Mouse (Mus musculus) neural tube, embryonic 14.5 days (tissue): ENCODE measurements around the gene Nedd9. TPM values are rescaled to one million over a fixed set of nuclear protein-coding genes. Genes with fewer than 3 reads are reported as not detected.

ENCODE experiments used
- ATAC-seq: fragments of 200-750 bp; cut with Nextera tagmentation; 2 replicates; pipeline ENCODE4 v1.8.0; 2017; ENCODE audit warnings: low read depth, mild to moderate bottlenecking, moderate TSS enrichment, moderate library complexity
- H3K27ac ChIP-seq: fragments of 300-500 bp; sonication (generic); 2 replicates; pipeline ENCODE4 v1.5.1; 2014; ENCODE audit warnings: low read depth, mild to moderate bottlenecking, control low read depth, low read length, moderate library complexity, mixed read lengths
- H3K27me3 ChIP-seq: fragments of 300-500 bp; sonication (generic); 2 replicates; pipeline ENCODE4 v1.6.1; 2014; ENCODE audit warnings: low read length; ENCODE audit not compliant: control insufficient read depth, insufficient read depth
- H3K36me3 ChIP-seq: fragments of 300-500 bp; sonication (generic); 2 replicates; pipeline ENCODE4 v1.6.1; 2014; ENCODE audit warnings: low read length, mixed read lengths; ENCODE audit not compliant: control insufficient read depth, insufficient read depth
- H3K4me1 ChIP-seq: fragments of 300-500 bp; sonication (generic); 2 replicates; pipeline ENCODE4 v1.6.1; 2014; ENCODE audit warnings: low read length; ENCODE audit not compliant: control insufficient read depth, insufficient read depth
- H3K4me2 ChIP-seq: fragments of 300-500 bp; sonication (generic); 2 replicates; pipeline ENCODE4 v1.6.1; 2014; ENCODE audit warnings: mild to moderate bottlenecking, low read depth, low read length, control low read depth
- H3K4me3 ChIP-seq: fragments of 300-500 bp; sonication (generic); 2 replicates; pipeline ENCODE4 v1.5.1; 2014; ENCODE audit warnings: low read depth, low read length, control low read depth, mixed read lengths
- H3K9ac ChIP-seq: fragments of 300-500 bp; sonication (generic); replicated peaks from 2 replicates; pipeline ENCODE4 v1.6.1; 2014; ENCODE audit warnings: low read depth, mild to moderate bottlenecking, control low read depth, low read length, mixed read lengths
- H3K9me3 ChIP-seq: fragments of 300-500 bp; sonication (generic); 2 replicates; pipeline ENCODE4 v1.6.1; 2016; ENCODE audit warnings: low read length; ENCODE audit not compliant: control insufficient read depth
- WGBS: fragments of 180-500 bp; shearing (Covaris S2); extraction: QIAGEN DNeasy Blood & Tissue Kit; methylation state at CpG from one replicate; pipeline ENCODE4 v1.1.7; 2014; 5-methylcytosine and 5-hydroxymethylcytosine counted together
- polyA plus RNA-seq: library from polyadenylated mRNA; unstranded; fragments of >200 nt; fragmentation: Nextera tagmentation; extraction: Ambion mirVana; gene quantifications from 2 replicates; pipeline ENCODE4 v1.2.1, GENCODE M21; 2014

Gene Nedd9
- polyA plus RNA-seq, 1 experiment from 2014 or later, result 15.1 TPM

DNA sequence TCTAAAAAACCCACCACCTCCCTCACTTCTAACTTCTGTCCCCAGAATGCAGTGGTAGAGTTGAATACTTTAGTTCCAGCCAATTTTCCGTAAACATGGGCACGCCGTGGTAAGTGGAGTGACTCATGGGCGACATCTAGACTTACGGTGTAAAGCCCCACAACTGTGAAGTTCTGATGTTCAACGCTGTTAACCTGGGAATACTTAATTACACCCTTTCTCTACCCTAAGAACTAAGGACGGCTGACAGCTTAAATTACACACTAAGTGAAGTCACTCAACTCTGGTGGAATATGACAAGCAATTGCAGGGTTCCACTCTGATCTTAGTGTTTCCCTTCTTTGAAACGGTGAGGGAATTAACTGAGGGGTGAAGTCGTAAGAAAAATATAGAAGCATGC is 122.9 kb downstream of the Nedd9 start:
- Histone ChIP-seq H3K4me2 (no peak overlapping the region), H3K27ac (no peak overlapping the region), H3K27me3 (no peaks in the 10 kb centered on the region), H3K36me3 (no peaks in the 10 kb centered on the region), H3K4me3 (no peak overlapping the region), H3K9me3 (no peaks in the 10 kb centered on the region), H3K9ac (no peak overlapping the region), H3K4me1 (no peaks in the 10 kb centered on the region)
- 76% methylated on average over 9 of the region's 9 CpGs for WGBS
- no peak for ATAC-seq

DNA sequence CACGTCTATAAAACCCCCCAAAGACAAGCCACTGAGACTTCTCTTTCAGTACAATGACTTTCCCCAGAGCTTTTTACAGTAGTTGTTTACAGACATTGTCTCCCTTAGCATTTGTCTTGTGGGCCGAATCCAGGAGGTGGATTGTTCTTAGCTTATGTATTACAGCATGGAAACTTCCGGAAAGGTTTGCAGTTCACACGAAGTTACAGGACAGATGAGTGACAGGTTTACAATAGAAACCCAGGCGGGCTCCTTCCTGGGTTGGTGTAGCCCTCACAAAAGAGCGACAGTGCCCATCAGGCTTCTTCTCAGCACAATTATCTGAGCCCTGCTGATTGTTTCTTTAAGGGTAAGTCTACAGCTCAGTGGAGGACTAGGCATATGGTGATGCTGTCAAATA is 124.3 kb downstream of the Nedd9 start:
- Histone ChIP-seq H3K36me3 (no peaks in the 10 kb centered on the region), H3K27ac (no peak overlapping the region), H3K4me3 (no peak overlapping the region), H3K9ac (no peak overlapping the region), H3K27me3 (no peaks in the 10 kb centered on the region), H3K4me1 (no peaks in the 10 kb centered on the region), H3K4me2 (no peak overlapping the region), H3K9me3 (no peaks in the 10 kb centered on the region)
- WGBS, result 60% methylated on average over 6 of the region's 6 CpGs
- ATAC-seq, result no peak

DNA sequence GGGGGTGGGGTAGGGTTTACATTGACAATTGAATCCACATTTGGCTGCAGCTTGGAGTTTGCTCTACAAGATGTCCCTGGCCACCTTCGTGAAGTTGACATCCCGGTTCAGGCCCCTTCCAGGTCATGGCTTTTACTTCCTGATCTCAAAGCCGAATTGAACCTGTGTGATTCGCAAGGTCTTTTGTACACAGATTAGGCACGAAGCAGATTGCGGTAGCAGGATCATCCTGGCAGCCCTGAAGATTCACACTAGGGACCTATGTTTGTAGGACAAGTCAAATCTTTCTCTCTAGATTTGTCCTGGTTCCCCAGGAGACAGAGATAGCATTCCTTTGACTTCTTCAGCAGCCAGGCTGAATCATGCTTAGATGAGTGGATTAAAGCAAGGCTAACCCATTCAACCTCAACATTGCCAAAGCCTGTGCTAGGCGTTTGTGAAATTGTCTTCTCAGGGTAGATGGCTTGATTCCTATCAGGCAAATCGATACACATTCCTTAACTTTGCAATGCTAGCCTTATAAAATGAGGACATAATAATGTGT is 126.8 kb downstream of the Nedd9 start:
- no peak for ATAC-seq
- WGBS, result 24% methylated on average over 8 of the region's 8 CpGs
- no peaks in the 10 kb centered on the region for H3K27me3 ChIP-seq
- no peak overlapping the region for H3K27ac ChIP-seq
- no peak overlapping the region for H3K9ac ChIP-seq
- H3K36me3 ChIP-seq, result no peaks in the 10 kb centered on the region
- no peaks in the 10 kb centered on the region for H3K9me3 ChIP-seq
- no peak overlapping the region; the same call in 1 of the 2 replicates for H3K4me2 ChIP-seq
- no peak overlapping the region for H3K4me3 ChIP-seq
- H3K4me1 ChIP-seq, result peaks cover 12% of the 10 kb centered on the region

GRCm38 (mm10) chr13:41359330-41360215 is 127.6 kb downstream of the Nedd9 start:
- no peaks in the 10 kb centered on the region for H3K27me3 ChIP-seq
- WGBS, result under 1% methylated on average over 16 of the region's 16 CpGs
- peak overlapping the region; percentile 7 for H3K27ac ChIP-seq
- H3K36me3 ChIP-seq, result no peaks in the 10 kb centered on the region
- no peaks in the 10 kb centered on the region for H3K9me3 ChIP-seq
- peaks cover 18% of the 10 kb centered on the region for H3K4me1 ChIP-seq
- peak overlapping the region; percentile 62 for H3K4me2 ChIP-seq
- no peak overlapping the region; the same call in 1 of the 2 replicates for H3K9ac ChIP-seq
- peak overlapping the region; percentile 53 for H3K4me3 ChIP-seq
- peak; percentile 16; the same call in 1 of the 2 replicates for ATAC-seq

GRCm38 (mm10) chr13:41358480-41359180 is 128.5 kb downstream of the Nedd9 start:
- peak; percentile 99 for ATAC-seq

GRCm38 (mm10) chr13:41358009-41358408 is 129.2 kb downstream of the Nedd9 start:
- peak overlapping the region; percentile 53 for H3K4me3 ChIP-seq
- H3K9ac ChIP-seq, result peak overlapping the region; percentile 56
- peak overlapping the region; percentile 62 for H3K4me2 ChIP-seq
- no peaks in the 10 kb centered on the region for H3K36me3 ChIP-seq
- no peak for ATAC-seq
- no peaks in the 10 kb centered on the region for H3K9me3 ChIP-seq
- 6% methylated on average over 10 of the region's 10 CpGs for WGBS
- H3K4me1 ChIP-seq, result peaks cover 19% of the 10 kb centered on the region
- no peaks in the 10 kb centered on the region for H3K27me3 ChIP-seq
- H3K27ac ChIP-seq, result peak overlapping the region; percentile 85

More at GRCm38 (mm10) chr13:41358480-41359180, 128.5 kb downstream of the Nedd9 start:
- H3K4me1 ChIP-seq, result peaks cover 19% of the 10 kb centered on the region
- no peaks in the 10 kb centered on the region for H3K27me3 ChIP-seq
- peak overlapping the region; percentile 85 for H3K27ac ChIP-seq
- H3K36me3 ChIP-seq, result no peaks in the 10 kb centered on the region
- under 1% methylated on average over 42 of the region's 42 CpGs for WGBS
- H3K4me2 ChIP-seq, result peak overlapping the region; percentile 62
- H3K4me3 ChIP-seq, result peak overlapping the region; percentile 53
- H3K9ac ChIP-seq, result peak overlapping the region; percentile 56
- no peaks in the 10 kb centered on the region for H3K9me3 ChIP-seq

GRCm38 (mm10) chr13:41357586-41357985 is 129.6 kb downstream of the Nedd9 start:
- Histone ChIP-seq H3K36me3 (no peaks in the 10 kb centered on the region), H3K4me2 (peak overlapping the region; percentile 62), H3K4me1 (peaks cover 24% of the 10 kb centered on the region), H3K9me3 (no peaks in the 10 kb centered on the region), H3K9ac (no peak overlapping the region), H3K4me3 (peak overlapping the region; percentile 53), H3K27ac (no peak overlapping the region), H3K27me3 (no peaks in the 10 kb centered on the region)
- 11% methylated on average over 3 of the region's 3 CpGs for WGBS
- no peak for ATAC-seq

GRCm38 (mm10) chr13:41357161-41357560 is 130.0 kb downstream of the Nedd9 start:
- Histone ChIP-seq H3K9me3 (no peaks in the 10 kb centered on the region), H3K27me3 (no peaks in the 10 kb centered on the region), H3K9ac (no peak overlapping the region), H3K27ac (no peak overlapping the region), H3K4me3 (peak overlapping the region; percentile 53), H3K4me2 (peak overlapping the region; percentile 62), H3K4me1 (peaks cover 28% of the 10 kb centered on the region), H3K36me3 (no peaks in the 10 kb centered on the region)
- no peak for ATAC-seq
- 31% methylated on average over 4 of the region's 4 CpGs for WGBS
